Mouse (Mus musculus) thymus, postnatal 10 days (tissue): ENCODE data around the gene Fpgs.

ENCODE experiments used
- DNase-seq, 2 experiments: peaks; one replicate each; pipeline ENCODE4 v3.0.0; 2021; ENCODE audit warnings: low spot score in 2 of 2

The Fpgs gene

GRCm38 (mm10) chr2:32671907-32672595 lies 31.9 kb downstream of the Fpgs start:
- DNase-seq, result no peak

DNA sequence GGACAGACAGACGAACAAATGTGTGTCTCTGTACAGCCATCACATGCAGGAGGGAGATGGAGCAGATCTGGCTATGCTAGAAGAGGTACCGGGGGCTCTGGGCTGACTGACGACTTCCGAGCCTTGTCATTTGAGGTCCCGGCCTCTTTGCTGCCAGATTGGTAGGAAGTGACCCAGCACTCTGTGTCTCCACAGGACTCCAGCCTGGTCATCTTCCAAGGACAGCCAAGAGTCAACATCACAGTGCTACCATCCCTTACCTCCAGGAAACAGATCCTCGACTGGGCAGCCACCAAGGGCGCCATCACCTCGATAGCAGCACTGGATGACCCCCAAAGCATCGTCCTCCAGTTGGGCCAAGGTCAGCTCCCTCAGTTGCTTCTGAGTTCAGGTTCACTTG lies 32.8 kb downstream of the Fpgs start:
- DNase-seq, result no peak

DNA sequence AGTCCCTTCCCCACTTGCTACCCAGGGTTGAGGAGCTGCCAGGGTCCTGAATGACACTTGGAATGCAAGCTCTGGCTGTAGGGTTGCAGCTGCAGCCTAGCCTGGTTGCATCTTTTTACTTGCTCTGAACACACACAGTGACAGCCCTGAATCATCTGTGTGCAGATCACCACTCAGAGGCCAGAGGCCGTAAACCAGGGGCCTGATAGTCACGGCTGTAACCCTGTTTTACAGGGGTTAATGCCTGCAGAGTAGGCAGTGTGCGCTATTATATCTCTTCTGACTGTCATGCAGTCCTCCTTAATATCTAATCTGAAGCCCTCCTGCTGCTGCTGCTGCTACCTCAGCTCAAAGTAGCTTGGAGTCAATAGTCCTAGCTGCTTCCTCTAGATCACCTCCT lies 34.1 kb downstream of the Fpgs start:
- no peak for DNase-seq

- no peak for DNase-seq
Observed at GRCm38 (mm10) chr2:32668176-32668575, 35.8 kb downstream of the Fpgs start.

- no peak for DNase-seq
Observed at GRCm38 (mm10) chr2:32667775-32668174, 36.2 kb downstream of the Fpgs start.

DNA sequence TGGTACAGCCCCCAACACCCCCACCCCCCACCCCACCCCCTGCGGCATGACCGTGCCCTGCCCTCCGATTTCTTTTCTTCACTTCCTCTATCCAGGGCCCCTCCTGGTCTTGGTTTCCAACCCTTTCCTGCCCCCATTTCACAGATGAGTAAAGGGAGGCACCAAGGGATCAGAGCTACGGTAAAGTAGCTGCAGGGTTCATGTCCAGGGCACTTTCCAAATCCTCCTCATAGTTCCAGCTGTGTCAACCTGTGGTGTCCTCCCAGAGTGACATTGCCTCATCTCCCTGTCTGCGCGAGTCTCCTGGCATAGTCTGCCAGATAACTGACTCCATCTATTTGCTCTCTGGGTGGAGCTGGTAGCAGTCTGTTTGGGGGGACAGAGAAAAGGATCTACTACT lies 38.1 kb downstream of the Fpgs start:
- DNase-seq, result no peak

- no peak for DNase-seq
Observed at GRCm38 (mm10) chr2:32665345-32665744, 38.6 kb downstream of the Fpgs start.

DNA sequence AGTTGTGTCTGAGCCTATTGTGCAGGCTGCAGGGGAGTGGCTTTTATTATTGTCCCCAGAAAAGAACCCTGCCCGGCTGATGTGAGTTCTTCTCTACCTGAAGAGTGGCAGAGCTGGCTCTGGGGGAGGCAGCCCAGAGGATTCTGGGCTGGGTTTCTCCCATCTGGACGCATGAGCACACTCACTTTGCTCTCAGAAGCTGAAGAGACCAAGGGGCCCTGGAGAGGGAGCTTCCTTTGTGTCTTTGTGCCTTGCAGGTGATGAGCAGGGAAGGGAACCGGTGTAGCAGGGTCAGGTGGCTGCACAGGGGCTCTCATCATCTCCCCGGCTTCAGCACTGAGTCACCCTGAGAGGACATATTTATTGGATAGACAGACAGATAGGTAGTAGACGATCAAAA lies 41.7 kb downstream of the Fpgs start:
- peak in 1 of 2 experiments; percentile 29 for DNase-seq

DNA sequence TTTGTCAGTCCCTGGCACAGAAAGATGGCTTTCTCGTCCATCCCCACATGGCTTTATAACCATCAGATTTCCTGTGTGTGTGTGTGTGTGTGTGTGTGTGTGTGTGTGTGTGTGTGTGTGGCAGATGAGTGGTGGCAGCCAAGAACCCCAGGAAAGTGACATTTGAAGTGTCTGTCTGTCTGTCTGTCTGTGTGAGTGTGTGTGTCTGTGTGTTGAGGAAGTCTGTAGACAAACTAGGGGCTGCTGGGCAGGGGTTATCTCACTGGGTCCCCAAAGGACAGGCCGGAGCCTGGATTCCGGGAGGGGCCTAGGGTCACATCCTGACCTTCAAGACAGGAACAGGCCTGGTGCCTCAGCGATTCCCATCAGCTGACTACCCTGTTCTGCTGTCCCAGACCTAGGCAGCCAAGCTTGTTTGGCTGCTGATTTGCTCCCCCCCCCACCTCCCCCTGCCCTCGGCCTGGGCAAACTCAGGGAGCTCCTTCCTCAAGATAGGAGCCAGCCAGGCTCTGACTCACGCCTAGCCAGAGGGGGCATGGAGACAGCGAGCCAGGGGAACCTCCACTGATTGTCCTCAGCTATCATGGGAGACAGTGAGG lies 42.3 kb downstream of the Fpgs start:
- no peak for DNase-seq

- DNase-seq, result no peak
Observed at GRCm38 (mm10) chr2:32658873-32659272, 45.1 kb downstream of the Fpgs start.

- no peak for DNase-seq
Observed at GRCm38 (mm10) chr2:32655826-32656225, 48.1 kb downstream of the Fpgs start.

GRCm38 (mm10) chr2:32655394-32655744 lies 48.6 kb downstream of the Fpgs start:
- no peak for DNase-seq

- no peak for DNase-seq
Observed at GRCm38 (mm10) chr2:32654743-32655393, 49.1 kb downstream of the Fpgs start.

DNA sequence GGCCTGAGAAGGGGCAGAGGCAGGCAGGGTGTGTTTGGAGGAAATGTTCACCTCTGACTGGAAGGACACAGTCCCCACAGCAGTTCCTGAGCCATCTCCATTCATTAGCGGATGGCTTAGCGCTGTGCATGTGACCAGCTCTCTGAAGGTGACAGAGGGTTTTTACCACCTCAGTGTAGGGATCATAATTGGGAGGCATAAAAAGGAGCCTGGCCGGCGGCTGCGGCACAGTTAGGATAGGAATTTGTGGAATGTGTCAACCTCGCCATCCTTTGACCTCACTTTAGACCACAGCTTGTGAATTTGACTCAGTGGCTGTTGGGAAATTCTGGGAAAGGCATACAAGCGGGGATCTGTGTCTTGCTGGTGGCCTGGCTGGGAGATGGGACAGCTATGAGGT lies 50.2 kb downstream of the Fpgs start:
- no peak for DNase-seq

DNA sequence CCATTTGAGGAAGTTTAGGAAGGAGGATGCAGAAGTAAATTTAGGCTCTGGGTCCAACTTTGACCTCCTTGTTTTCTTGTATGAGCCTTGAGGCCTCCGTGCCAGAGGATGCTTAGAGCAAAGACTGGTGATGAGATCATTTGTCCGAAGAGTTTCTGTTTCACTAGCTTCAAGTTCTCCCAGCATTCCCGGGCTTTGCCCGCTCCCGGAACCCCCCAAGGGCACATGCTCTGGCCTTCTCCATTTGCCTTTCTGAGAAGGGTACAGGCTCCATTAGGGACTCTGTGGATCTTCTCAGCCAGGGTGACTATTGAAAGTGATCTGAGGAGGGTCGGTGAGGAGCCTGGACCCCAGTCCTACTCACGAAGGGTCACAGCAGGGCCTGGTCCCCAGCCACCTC lies 56.6 kb downstream of the Fpgs start:
- no peak for DNase-seq

- peak; percentile 52 to 54 for DNase-seq
Observed at GRCm38 (mm10) chr2:32646379-32647056, 57.4 kb downstream of the Fpgs start, which contains the start of gene Eng. Gene Eng, plus strand, starts transcription at chr2:32646595.

DNA sequence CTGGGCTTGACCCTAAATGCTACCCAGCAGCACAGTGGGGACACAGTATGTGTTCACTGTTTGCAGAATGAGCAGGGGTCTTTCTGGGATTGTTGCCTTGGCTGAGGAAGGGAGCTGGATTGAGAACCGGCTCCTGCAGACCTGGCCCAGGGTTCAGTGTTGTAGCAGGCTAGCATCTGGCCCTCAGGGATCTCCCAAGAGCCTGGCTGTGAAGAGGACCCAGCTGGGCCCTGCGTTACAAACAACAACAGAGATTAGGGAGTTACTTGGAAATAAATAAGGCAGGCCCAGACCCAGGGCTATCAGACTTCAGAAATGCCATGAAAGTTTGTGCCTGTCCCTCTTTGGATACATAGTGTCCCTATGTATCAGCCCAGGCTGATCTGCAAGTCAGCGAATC lies 58.3 kb downstream of the Fpgs start:
- no peak for DNase-seq

DNA sequence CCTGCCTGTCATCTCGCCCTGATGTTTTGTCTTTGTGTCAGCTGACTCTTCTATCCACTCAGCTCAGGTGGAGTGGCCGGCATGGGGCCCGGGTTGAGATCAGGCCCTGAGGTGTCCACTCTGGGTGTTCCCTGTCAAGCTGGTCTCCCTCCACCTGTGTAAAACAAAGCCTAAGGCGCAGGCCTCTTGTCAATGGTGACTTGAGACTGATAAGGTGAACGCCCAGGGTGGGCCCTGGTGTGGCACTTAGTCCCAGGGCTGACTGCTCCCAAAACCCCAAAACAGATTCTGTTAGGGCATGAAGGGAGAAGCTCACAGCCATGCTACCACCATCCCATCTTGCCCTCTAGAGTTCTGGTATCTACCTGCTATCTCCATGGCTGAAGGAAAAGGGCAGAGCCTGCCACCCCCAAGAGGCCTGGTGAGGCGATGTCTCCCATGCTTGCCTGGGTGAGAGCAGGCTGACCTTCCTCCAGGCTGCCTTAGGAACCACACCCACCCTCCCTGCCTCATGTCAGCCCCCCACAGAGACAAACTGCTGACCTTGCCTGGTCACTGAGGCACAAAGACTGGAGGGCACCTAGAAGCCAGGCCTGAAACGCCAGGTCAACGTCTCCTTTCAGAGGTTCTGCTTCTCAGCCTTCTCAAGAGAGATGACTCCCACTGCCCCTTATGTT lies 59.0 kb downstream of the Fpgs start:
- DNase-seq, result no peak

DNA sequence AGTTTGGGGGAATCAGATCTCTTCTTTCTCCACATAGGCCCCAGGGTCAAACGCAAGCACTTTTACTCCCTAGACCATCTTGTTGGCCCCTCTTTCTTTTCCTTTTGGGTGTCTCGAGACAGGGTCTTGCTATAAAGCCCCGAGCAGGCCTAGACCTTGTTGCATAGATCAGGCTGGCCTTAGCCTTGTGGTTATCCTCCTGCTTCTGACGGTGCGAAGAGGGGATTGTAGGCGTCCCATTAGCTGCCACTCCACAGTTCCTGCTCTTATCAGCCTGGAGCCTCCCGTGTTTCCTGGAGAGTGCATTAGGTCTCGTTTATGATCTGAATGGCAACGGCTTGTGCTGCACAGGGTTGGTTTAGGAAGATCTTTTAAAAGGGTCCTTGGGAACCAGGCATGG lies 59.9 kb downstream of the Fpgs start:
- DNase-seq, result no peak

- DNase-seq, result no peak
Observed at GRCm38 (mm10) chr2:32642813-32643212, 61.1 kb downstream of the Fpgs start.

DNA sequence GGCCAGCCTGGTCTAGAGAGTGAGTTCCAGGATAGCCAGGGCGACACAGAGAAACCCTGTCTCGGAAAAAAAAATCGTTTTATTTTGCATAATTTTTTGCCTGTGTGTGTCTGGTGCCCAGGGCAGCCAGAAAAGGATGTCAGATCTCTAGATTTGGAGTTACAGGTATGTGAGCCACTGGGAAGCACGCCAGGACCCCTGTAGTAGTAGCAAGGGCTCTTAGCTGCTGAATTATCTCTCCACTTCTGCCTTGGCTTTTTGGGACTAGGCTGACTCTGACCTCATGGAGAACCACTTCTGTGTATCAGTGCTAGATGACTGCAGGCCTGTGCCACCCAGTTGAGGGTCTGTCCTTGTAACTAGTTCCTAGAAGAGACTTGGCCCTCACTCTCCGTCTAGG lies 62.1 kb downstream of the Fpgs start:
- no peak for DNase-seq

DNA sequence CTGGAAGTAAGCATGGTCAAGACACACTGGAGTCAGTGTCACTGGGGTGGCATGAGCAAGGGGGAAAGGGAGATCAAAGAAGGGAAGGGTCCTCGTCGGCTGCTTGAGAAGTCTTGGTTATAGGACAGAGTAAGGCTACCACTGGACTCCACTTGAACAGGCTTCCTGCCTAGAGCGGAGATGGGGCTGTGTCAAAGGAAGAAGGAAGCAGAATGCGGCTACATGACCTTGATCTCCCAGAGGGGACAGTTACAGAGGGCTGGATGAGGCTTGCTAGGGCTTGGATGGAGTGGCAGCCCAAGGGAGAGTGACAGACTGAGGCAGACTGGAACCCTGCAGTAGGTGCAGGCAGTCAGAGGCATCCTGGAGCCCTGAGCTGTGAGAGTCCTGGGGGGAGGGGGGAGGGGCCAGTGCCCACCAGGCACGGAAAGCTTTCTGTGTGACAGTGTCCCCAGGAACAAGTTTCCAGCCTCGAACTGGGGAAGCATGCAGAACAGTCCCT lies 63.3 kb downstream of the Fpgs start:
- no peak for DNase-seq
